Mouse (Mus musculus): Measurements from ENCODE around the gene Tmem117.

DNA sequence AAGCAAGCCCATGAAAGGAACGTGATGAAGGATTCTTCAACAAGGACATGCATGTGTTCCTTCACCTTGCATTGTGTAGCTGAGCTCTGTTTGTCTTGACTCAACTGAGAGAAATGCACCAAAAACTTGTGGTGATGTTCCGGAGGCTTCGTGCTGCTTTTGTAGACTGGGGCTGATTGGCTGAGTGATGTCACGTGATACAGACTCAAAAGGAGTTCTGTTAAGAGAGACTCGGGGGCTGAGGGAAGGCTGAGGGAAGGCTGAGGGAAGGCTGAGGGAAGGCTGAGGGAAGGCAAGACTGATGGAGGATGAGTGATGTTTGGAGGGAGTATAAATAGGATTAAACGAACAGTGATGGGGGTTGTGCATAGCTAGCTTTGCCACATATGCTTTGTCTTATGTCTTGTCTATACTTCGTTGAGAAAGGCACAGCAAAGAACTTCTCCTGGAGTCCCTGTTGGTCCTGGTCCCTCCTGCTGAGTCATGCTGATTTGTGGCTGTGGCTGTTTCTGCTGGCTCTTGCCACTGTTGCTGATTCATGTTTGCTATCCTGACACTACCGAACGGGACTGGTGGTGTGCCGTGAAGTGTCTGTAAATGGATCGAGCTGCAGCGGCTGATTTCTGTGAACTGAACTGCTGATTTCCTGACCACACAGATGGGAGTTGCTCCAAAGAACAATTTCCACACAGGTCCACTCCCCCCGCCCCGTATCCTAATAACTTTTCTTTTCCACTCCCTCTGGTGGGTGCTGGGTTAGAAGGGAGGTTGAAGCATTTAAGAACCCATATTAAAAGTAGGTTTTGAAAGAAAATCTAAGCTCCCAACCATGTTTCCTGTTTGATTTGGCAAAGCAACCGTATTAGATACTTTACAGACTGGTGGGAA, 185.4 kb downstream of the Tmem117 start:
- TF ChIP-seq CTCF (IDR thresholded peaks at IDR 0.05; ENCODE audit: low read depth): no peak
- TF ChIP-seq EP300 (optimal IDR thresholded peaks at IDR 0.05): no peak

Data from stomach, postnatal 0 days (tissue).